In the genomic region with DNA sequence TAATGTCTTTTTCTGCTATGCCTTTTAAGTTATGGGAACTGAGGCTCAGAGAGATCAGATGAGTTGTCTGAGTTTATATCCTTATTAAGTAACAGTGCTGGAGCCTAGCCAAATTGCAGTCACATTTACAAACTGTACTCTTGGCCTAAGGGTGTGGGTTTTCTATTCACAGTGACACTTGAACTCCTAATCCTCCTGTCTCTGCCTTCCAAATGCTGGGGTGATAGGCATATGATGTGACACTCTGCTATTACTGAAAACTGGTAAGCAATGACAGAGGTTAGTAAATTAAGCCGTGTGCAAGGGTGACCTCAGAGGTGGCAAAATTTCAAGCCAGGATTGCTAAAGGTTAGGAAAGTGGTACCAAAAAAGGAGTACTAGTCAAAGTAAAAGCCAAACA, we compare ENCODE assay signal across 19 mouse cellular contexts. TPM values are rescaled to one million over a fixed set of nuclear protein-coding genes. Genes with fewer than 3 reads are reported as not detected.
DNase-seq lines count a peak whose midpoint lies in the region; ATAC-seq and TF ChIP-seq lines count a peak whose summit lies in the region.
"Had no signal": no experiment of that assay in that cellular context is flagged by ENCODE, and none has a peak within 500 bp of the region (broad histone marks: within the 10 kb centered on the region; RNA-seq: fewer than 3 reads in every experiment).

No protein-coding gene starts in this region.

- peak; percentile 70 for ATAC-seq in megakaryocyte, adult 5-6 weeks (ENCODE audit: poor library complexity, severe bottlenecking)
- ATAC-seq: forebrain, embryonic 16.5 days; liver, embryonic 12.5 days had no signal

- peaks cover 2% of the 10 kb centered on the region; the same call in 1 of the 2 replicates for H3K4me1 ChIP-seq in liver, adult 2 months (ENCODE audit: control insufficient read depth, insufficient read depth, low read length)
- H3K4me1 ChIP-seq: embryonic facial prominence, embryonic 12.5 days; heart, embryonic 12.5 days; limb, embryonic 10.5 days; liver, embryonic 12.5 days; lung, embryonic 15.5 days; midbrain, embryonic 10.5 days had no signal

- no peak overlapping the region for H3K27ac ChIP-seq in liver, adult 2 months (replicated peaks; ENCODE audit: insufficient read depth, low read depth, low read length)
- H3K27ac ChIP-seq: embryonic facial prominence, embryonic 12.5 days; hindbrain, embryonic 14.5 days; limb, embryonic 10.5 days; liver, embryonic 12.5 days; lung, embryonic 15.5 days; midbrain, embryonic 10.5 days; stomach, postnatal 0 days had no signal

- H3K27me3 ChIP-seq in liver, adult 2 months (ENCODE audit: control insufficient read depth, insufficient read depth, low read length), result no peaks in the 10 kb centered on the region
- H3K27me3 ChIP-seq: embryonic facial prominence, embryonic 12.5 days; heart, embryonic 12.5 days; lung, embryonic 15.5 days had no signal

- TF ChIP-seq POLR2A in liver, adult 2 months (IDR thresholded peaks at IDR 0.05; ENCODE audit: extremely low read depth, insufficient read depth, low read length), result no peak

- no peak for TF ChIP-seq CTCF in liver, adult 2 months (IDR thresholded peaks at IDR 0.05; ENCODE audit: low read depth, low read length)

- peak; percentile 71 for DNase-seq in heart, adult 11 months
- DNase-seq in heart, postnatal 14 days, result no peak
- peak; percentile 55 for DNase-seq in liver, adult 2 months (ENCODE audit: extremely low read depth, low read depth, low spot score)
- DNase-seq in liver (no peak), adipocyte (ENCODE audit: low spot score) (peak; percentile 74)
- no peak for DNase-seq in thymus, postnatal 0 days (ENCODE audit: low spot score)
- DNase-seq: cerebellum, adult 9-11 months; heart, postnatal 36 days; thymus, postnatal 14 days had no signal

- H3K9ac ChIP-seq in liver, adult 2 months (ENCODE audit: low read depth, low read length), result no peak overlapping the region
- H3K9ac ChIP-seq: embryonic facial prominence, embryonic 12.5 days; heart, embryonic 12.5 days; hindbrain, embryonic 14.5 days; liver, embryonic 12.5 days; lung, embryonic 15.5 days had no signal

- no peaks in the 10 kb centered on the region for H3K36me3 ChIP-seq in liver, adult 2 months (ENCODE audit: control insufficient read depth, insufficient read depth, low read length)
- H3K36me3 ChIP-seq: embryonic facial prominence, embryonic 12.5 days; heart, embryonic 12.5 days; limb, embryonic 10.5 days; liver, embryonic 12.5 days; lung, embryonic 15.5 days; midbrain, embryonic 10.5 days had no signal

- H3K79me2 ChIP-seq in liver, adult 2 months (ENCODE audit: control insufficient read depth, insufficient read depth, low read length), result no peaks in the 10 kb centered on the region

- WGBS in liver, adult 2 months, result 24% methylated on average over 1 of the region's 1 CpGs

- intact Hi-C loops in heart, postnatal 14 days (cut with DNase I), result no loop called here

- no peak overlapping the region for H3K4me3 ChIP-seq in liver, adult 2 months (ENCODE audit: insufficient read depth, low read depth, low read length)
- H3K4me3 ChIP-seq: embryonic facial prominence, embryonic 12.5 days; heart, embryonic 12.5 days; limb, embryonic 10.5 days; liver, embryonic 12.5 days; lung, embryonic 15.5 days; midbrain, embryonic 10.5 days had no signal

RNA-seq across cellular contexts. Expression of a gene that starts 9.7 kb away (rescaled TPM):
- total RNA-seq in heart, postnatal 14 days (2021), result 100 to 1,000 TPM in 1 of 2 experiments, 10 to 100 TPM in 1; 98.1 to 101 TPM
- total RNA-seq in liver, adult 2 months (2014; rRNA removed), result 82.9 and 99.9 TPM in 2 replicates
- polyA plus RNA-seq in liver, adult 2 months (2012; rRNA removed), result 20.7 and 21.1 TPM in 2 replicates
- total RNA-seq in megakaryocyte, adult 5-6 weeks (2015), result 53.9 and 60.9 TPM in 2 replicates
- 95.3 and 105 TPM in 2 replicates for total RNA-seq in megakaryocyte, adult 5-6 weeks (2017)
- polyA plus RNA-seq in thymus, postnatal 0 days (2015; fragmentation: Nextera tagmentation; extraction: Ambion mirVana), result 105 and 120 TPM in 2 replicates

Comparison
In these comparisons a context has a peak if more than half of its experiments do, and no peak if none do; other contexts are left out.
1. DNase-seq: peak in heart, adult 11 months (single experiment), liver, adult 2 months (single experiment) and adipocyte (single experiment); none in heart, postnatal 14 days (0 of 2), liver (single experiment) and thymus, postnatal 0 days (single experiment).